Mouse (Mus musculus) hindbrain, embryonic 11.5 days (tissue): Measurements from ENCODE around the gene Wipf1. TPM values are rescaled to one million over a fixed set of nuclear protein-coding genes. Genes with fewer than 3 reads are reported as not detected.

Source experiments
- ATAC-seq: fragments of 200-750 bp; cut with Nextera tagmentation; 2 replicates; pipeline ENCODE4 v1.8.0; 2017; ENCODE audit warnings: mild to moderate bottlenecking, moderate TSS enrichment, moderate library complexity; ENCODE audit not compliant: low FRiP score
- DNase-seq: peaks from one replicate; pipeline ENCODE4 v3.0.0-alpha.2; 2015; ENCODE audit warnings: low spot score
- H3K27ac ChIP-seq: fragments of 300-500 bp; sonication (generic); 2 replicates; pipeline ENCODE4 v1.5.1; 2014; ENCODE audit warnings: mild to moderate bottlenecking, low read depth, low read length
- H3K27me3 ChIP-seq: fragments of 300-500 bp; sonication (generic); 2 replicates; pipeline ENCODE4 v1.6.1; 2014; ENCODE audit warnings: mild to moderate bottlenecking, low read length, moderate library complexity, mixed read lengths; ENCODE audit not compliant: control insufficient read depth, insufficient read depth
- H3K36me3 ChIP-seq: fragments of 300-500 bp; sonication (generic); 2 replicates; pipeline ENCODE4 v1.6.1; 2014; ENCODE audit warnings: mild to moderate bottlenecking, low read length, moderate library complexity, mixed read lengths; ENCODE audit not compliant: control insufficient read depth, insufficient read depth
- H3K4me1 ChIP-seq: fragments of 300-500 bp; sonication (generic); replicated peaks from 2 replicates; pipeline ENCODE4 v1.6.1; 2014; ENCODE audit warnings: low read length, mixed read lengths; ENCODE audit not compliant: control insufficient read depth, insufficient read depth
- H3K4me2 ChIP-seq: fragments of 300-500 bp; sonication (generic); replicated peaks from 2 replicates; pipeline ENCODE4 v1.6.1; 2014; ENCODE audit warnings: mild to moderate bottlenecking, low read depth, low read length
- H3K4me3 ChIP-seq: fragments of 300-500 bp; sonication (generic); 2 replicates; pipeline ENCODE4 v1.5.1; 2014; ENCODE audit warnings: low read depth, low read length
- H3K9ac ChIP-seq: fragments of 300-500 bp; sonication (generic); 2 replicates; pipeline ENCODE4 v1.6.1; 2014; ENCODE audit warnings: low read depth, low read length
- H3K9me3 ChIP-seq: fragments of 300-500 bp; sonication (generic); 2 replicates; pipeline ENCODE4 v1.6.1; 2016; ENCODE audit warnings: low read length; ENCODE audit not compliant: control insufficient read depth
- WGBS: fragments of 180-500 bp; shearing (Covaris S2); extraction: QIAGEN DNeasy Blood & Tissue Kit; methylation state at CpG from one replicate; pipeline ENCODE4 v1.1.7; 2014; 5-methylcytosine and 5-hydroxymethylcytosine counted together
- polyA plus RNA-seq: library from polyadenylated mRNA; unstranded; fragments of >200 nt; fragmentation: Nextera tagmentation; extraction: Ambion mirVana; gene quantifications from 2 replicates; pipeline ENCODE4 v1.2.1, GENCODE M21; 2014

Gene Wipf1
- polyA plus RNA-seq, 1 experiment from 2014 or later = 9.7 TPM

GRCm38 (mm10) chr2:73475519-73475918 lies 54.0 kb downstream of the Wipf1 start:
- Histone ChIP-seq H3K27me3 (no peaks in the 10 kb centered on the region), H3K9ac (no peak overlapping the region), H3K27ac (no peak overlapping the region), H3K9me3 (no peaks in the 10 kb centered on the region), H3K4me2 (no peak overlapping the region), H3K4me1 (no peaks in the 10 kb centered on the region), H3K4me3 (no peak overlapping the region), H3K36me3 (no peaks in the 10 kb centered on the region)
- DNase-seq (no peak), ATAC-seq (no peak)
- 84% methylated on average over 3 of the region's 3 CpGs for WGBS

- 92% methylated on average over 2 of the region's 2 CpGs for WGBS
- H3K4me1 ChIP-seq = no peaks in the 10 kb centered on the region
- no peaks in the 10 kb centered on the region for H3K36me3 ChIP-seq
- no peak overlapping the region for H3K4me3 ChIP-seq
- ATAC-seq (no peak), DNase-seq (no peak)
- H3K9me3 ChIP-seq = no peaks in the 10 kb centered on the region
- no peak overlapping the region for H3K4me2 ChIP-seq
- H3K27me3 ChIP-seq = no peaks in the 10 kb centered on the region
- H3K9ac ChIP-seq = no peak overlapping the region
- H3K27ac ChIP-seq = no peak overlapping the region
Observed at GRCm38 (mm10) chr2:73472130-73472529, 57.4 kb downstream of the Wipf1 start.

- Histone ChIP-seq H3K4me2 (no peak overlapping the region), H3K36me3 (no peaks in the 10 kb centered on the region), H3K27me3 (no peaks in the 10 kb centered on the region), H3K27ac (no peak overlapping the region), H3K4me3 (no peak overlapping the region), H3K9me3 (no peaks in the 10 kb centered on the region), H3K4me1 (no peaks in the 10 kb centered on the region), H3K9ac (no peak overlapping the region)
- DNase-seq (no peak), ATAC-seq (no peak)
- WGBS = 83% methylated on average over 10 of the region's 10 CpGs
Observed at GRCm38 (mm10) chr2:73470146-73470630, 59.3 kb downstream of the Wipf1 start.

GRCm38 (mm10) chr2:73469552-73469951 lies 60.0 kb downstream of the Wipf1 start:
- Histone ChIP-seq H3K9me3 (no peaks in the 10 kb centered on the region), H3K4me1 (no peaks in the 10 kb centered on the region), H3K27ac (no peak overlapping the region), H3K27me3 (no peaks in the 10 kb centered on the region), H3K36me3 (no peaks in the 10 kb centered on the region), H3K4me3 (no peak overlapping the region), H3K9ac (no peak overlapping the region), H3K4me2 (no peak overlapping the region)
- no peak for ATAC-seq
- no peak for DNase-seq
- WGBS = 94% methylated on average over 6 of the region's 6 CpGs

DNA sequence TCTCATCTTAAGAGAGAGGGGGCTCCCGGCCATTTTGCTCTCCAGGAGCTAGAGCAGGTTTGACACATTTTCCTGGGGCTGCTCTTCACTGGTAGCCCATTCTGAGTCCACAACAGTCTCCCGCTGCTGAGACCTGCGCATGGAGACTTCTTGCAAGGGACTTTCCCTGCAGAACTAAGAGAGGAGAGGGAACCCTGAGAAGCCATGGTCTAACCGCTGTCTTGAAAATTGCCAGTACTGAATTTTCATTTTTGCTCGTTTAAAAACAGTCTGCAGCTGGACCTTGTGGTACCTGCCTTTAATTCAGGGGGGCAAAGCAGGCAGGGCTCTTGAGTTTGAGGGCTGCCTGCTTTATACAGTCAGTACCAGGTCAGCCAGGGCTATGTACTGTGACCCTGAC lies 60.5 kb downstream of the Wipf1 start:
- H3K27me3 ChIP-seq = no peaks in the 10 kb centered on the region
- WGBS = 94% methylated on average over 5 of the region's 5 CpGs
- no peak overlapping the region for H3K4me3 ChIP-seq
- H3K36me3 ChIP-seq = no peaks in the 10 kb centered on the region
- no peaks in the 10 kb centered on the region for H3K4me1 ChIP-seq
- H3K9ac ChIP-seq = no peak overlapping the region
- H3K9me3 ChIP-seq = no peaks in the 10 kb centered on the region
- no peak overlapping the region for H3K4me2 ChIP-seq
- ATAC-seq = no peak
- H3K27ac ChIP-seq = no peak overlapping the region
- DNase-seq = no peak

DNA sequence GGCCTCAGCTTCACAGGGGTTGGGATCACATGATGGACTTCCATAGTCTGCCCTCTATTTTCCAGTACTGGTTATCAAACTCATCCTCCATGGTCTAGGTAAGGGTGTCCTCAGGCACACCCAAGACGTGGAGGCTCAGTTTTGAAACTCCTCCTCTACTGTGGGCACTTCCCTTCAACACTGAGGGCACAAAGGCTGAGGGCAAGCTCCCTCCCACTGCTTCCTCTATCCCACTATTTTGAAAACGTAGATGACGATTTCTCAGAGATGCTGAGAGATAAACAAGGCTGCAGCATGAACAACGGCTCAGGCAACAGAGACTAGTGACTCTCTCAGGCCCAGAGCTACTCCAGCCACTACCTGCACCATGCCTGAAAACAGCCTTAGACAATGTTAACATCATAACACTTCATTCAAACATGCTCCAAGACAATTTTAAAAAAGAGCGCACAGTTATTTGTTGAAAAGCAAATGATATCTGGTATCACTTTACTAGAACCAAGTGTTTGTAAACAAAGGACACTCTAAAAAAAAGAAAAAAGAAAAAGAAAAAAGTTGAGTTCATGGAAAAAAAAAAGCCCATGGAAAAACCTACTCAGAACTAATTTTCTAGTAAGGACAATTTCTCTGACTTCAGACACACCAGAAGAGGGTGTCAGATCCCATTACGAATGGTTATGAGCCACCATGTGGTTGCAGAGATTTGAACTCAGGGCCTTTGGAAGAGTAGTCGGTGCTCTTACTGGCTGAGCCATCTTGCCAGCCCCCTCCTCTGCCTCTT lies 62.3 kb downstream of the Wipf1 start:
- WGBS = 85% methylated on average over 7 of the region's 7 CpGs
- no peaks in the 10 kb centered on the region for H3K4me1 ChIP-seq

DNA sequence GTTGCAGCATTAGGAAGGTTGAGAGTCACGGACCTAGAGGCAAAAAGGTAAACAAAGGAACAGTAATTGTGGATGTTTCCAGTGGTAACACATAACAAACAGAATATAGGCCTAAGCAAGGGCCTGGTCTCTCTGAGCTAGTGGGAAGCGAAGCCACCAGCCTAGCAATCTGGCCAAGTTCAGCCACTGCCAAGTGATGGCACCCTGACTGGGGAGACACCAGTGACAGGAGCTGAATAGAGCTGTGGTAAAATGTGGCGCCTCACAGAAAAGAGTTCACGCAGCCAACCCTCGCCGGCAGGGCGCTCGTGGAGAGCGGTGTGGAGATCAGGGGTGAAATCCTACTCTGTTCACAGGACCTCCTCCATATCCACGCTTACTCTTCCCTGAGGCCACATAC lies 63.1 kb downstream of the Wipf1 start:
- WGBS = 94% methylated on average over 10 of the region's 10 CpGs
- no peak overlapping the region for H3K9ac ChIP-seq
- ATAC-seq = no peak
- no peak overlapping the region for H3K4me3 ChIP-seq
- H3K36me3 ChIP-seq = no peaks in the 10 kb centered on the region
- DNase-seq = no peak
- no peaks in the 10 kb centered on the region for H3K9me3 ChIP-seq
- no peaks in the 10 kb centered on the region for H3K4me1 ChIP-seq
- H3K27ac ChIP-seq = no peak overlapping the region
- no peaks in the 10 kb centered on the region for H3K27me3 ChIP-seq
- H3K4me2 ChIP-seq = no peak overlapping the region

More for the DNA sequence above, 62.3 kb downstream of the Wipf1 start:
- Histone ChIP-seq H3K36me3 (no peaks in the 10 kb centered on the region), H3K9me3 (no peaks in the 10 kb centered on the region), H3K4me3 (no peak overlapping the region), H3K4me2 (no peak overlapping the region), H3K27ac (no peak overlapping the region), H3K9ac (no peak overlapping the region), H3K27me3 (no peaks in the 10 kb centered on the region)
- ATAC-seq (no peak), DNase-seq (no peak)

DNA sequence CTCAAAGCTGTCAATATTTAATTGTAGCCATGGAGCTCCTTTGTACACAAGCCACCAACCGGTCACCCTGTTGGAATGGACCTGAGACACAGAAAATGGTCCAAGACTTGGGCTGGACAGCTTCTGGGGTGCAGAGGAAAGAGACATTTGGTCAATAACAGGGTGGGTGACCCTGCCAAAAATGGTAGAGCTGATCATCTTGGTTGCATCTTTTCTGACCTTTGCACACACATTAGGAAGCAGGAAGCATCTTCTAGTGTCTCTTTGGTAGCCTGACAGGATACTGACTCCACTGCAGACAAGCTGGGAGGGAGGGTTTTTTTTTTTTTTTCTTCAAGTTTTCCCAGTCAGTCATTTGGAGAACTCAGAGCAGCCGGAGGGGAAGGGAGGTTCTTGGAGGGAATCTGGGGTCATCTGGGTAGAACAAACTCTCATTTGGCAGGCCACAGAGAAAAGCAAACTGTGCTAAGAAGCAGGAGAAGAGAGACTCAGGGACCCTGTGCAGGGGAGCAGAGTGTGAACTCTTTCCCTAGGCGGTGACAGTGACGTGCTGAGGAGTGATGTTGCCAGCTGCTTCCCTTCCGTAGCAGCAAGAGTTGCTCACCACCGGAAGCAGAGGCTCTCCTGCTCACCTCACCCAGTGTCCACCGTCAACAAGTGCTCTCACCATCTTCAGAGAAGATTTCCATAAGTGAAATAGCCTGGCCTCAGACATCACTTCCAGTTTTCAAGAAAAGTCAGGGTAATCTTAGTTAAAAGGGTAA lies 65.9 kb downstream of the Wipf1 start:
- H3K4me2 ChIP-seq = no peak overlapping the region
- H3K9ac ChIP-seq = no peak overlapping the region
- no peaks in the 10 kb centered on the region for H3K9me3 ChIP-seq
- no peaks in the 10 kb centered on the region for H3K27me3 ChIP-seq
- ATAC-seq = no peak
- no peak overlapping the region for H3K27ac ChIP-seq
- no peaks in the 10 kb centered on the region for H3K36me3 ChIP-seq
- H3K4me3 ChIP-seq = no peak overlapping the region
- no peak for DNase-seq
- no peaks in the 10 kb centered on the region for H3K4me1 ChIP-seq
- 67% methylated on average over 7 of the region's 7 CpGs for WGBS
